Mouse (Mus musculus): ENCODE measurements around the gene Slc26a10.

- no peak for TF ChIP-seq CTCF (IDR thresholded peaks at IDR 0.05; ENCODE audit: extremely low read depth, insufficient read length, insufficient replicate concordance, low read depth, low read length)
- TF ChIP-seq POLR2A (IDR thresholded peaks at IDR 0.05; ENCODE audit: low read depth, low read length): no peak
These were observed 35.9 kb downstream of the Slc26a10 start for GRCm38 (mm10) chr10:127144536-127144935.
